Mouse (Mus musculus): Measurements from ENCODE around the gene B230118H07Rik.

Gene B230118H07Rik

GRCm38 (mm10) chr2:101638979-101639839 is 10.1 kb downstream of the B230118H07Rik start:
- no peak for DNase-seq (ENCODE audit: low read depth)

- peak; percentile 63 for DNase-seq (ENCODE audit: low read depth)
Measured at GRCm38 (mm10) chr2:101628297-101629236, 20.8 kb downstream of the B230118H07Rik start.

GRCm38 (mm10) chr2:101627227-101627626 is 22.1 kb downstream of the B230118H07Rik start:
- no peak for DNase-seq (ENCODE audit: low read depth)

- DNase-seq (ENCODE audit: low read depth), result no peak
Measured at GRCm38 (mm10) chr2:101624526-101624925, 24.8 kb downstream of the B230118H07Rik start, which contains the start of gene Rag2. Gene Rag2 (plus strand): TSS chr2:101624718.

- no peak for DNase-seq (ENCODE audit: low read depth)
Measured at GRCm38 (mm10) chr2:101624011-101624410, 25.3 kb downstream of the B230118H07Rik start.

GRCm38 (mm10) chr2:101623042-101623441 is 26.3 kb downstream of the B230118H07Rik start:
- no peak for DNase-seq (ENCODE audit: low read depth)

- DNase-seq (ENCODE audit: low read depth), result no peak
Measured at GRCm38 (mm10) chr2:101621611-101622010, 27.7 kb downstream of the B230118H07Rik start.

- no peak for DNase-seq (ENCODE audit: low read depth)
Measured at GRCm38 (mm10) chr2:101620899-101621298, 28.4 kb downstream of the B230118H07Rik start.

- DNase-seq (ENCODE audit: low read depth), result no peak
Measured at GRCm38 (mm10) chr2:101618373-101618772, 31.0 kb downstream of the B230118H07Rik start.

GRCm38 (mm10) chr2:101615464-101616305 is 33.6 kb downstream of the B230118H07Rik start:
- DNase-seq (ENCODE audit: low read depth), result peak; percentile 35

- no peak for DNase-seq (ENCODE audit: low read depth)
Measured at GRCm38 (mm10) chr2:101610861-101611260, 38.5 kb downstream of the B230118H07Rik start.

GRCm38 (mm10) chr2:101608232-101608894 is 41.0 kb downstream of the B230118H07Rik start:
- no peak for DNase-seq (ENCODE audit: low read depth)

GRCm38 (mm10) chr2:101603099-101603498 is 46.2 kb downstream of the B230118H07Rik start:
- no peak for DNase-seq (ENCODE audit: low read depth)

GRCm38 (mm10) chr2:101600703-101601102 is 48.6 kb downstream of the B230118H07Rik start:
- DNase-seq (ENCODE audit: low read depth), result no peak

- no peak for DNase-seq (ENCODE audit: low read depth)
Measured at GRCm38 (mm10) chr2:101598190-101599181, 50.8 kb downstream of the B230118H07Rik start.

- DNase-seq (ENCODE audit: low read depth), result peak; percentile 19
Measured at GRCm38 (mm10) chr2:101597186-101597585, 52.1 kb downstream of the B230118H07Rik start.

- DNase-seq (ENCODE audit: low read depth), result no peak
Measured at GRCm38 (mm10) chr2:101594681-101595080, 54.7 kb downstream of the B230118H07Rik start.

- no peak for DNase-seq (ENCODE audit: low read depth)
Measured at GRCm38 (mm10) chr2:101592886-101593285, 56.4 kb downstream of the B230118H07Rik start.

GRCm38 (mm10) chr2:101592023-101592841 is 57.1 kb downstream of the B230118H07Rik start:
- no peak for DNase-seq (ENCODE audit: low read depth)

All from induced T-regulatory cell, adult 2 months (primary cell).